Mouse (Mus musculus): Measurements from ENCODE around the gene Gas2.

The Gas2 gene

DNA sequence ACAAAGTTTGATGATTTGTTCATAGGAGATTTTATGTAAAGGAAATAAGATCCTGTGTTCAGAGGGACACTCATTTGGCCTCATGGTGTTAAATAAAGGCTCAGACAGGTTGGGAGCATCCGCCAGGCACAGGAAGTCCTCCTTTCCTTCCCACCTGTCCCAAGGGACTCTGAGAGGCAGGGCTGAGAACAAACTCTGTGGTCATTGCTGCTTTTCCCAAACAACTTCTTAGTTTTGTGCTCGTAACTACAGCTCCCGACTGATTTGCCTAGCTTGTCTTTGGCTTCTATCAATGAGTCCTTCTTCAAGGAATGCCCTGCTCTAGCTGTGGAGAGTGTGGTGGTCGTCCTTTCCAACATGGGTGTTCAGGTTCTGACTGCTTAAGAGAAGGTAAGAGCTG, 18.3 kb downstream of the Gas2 start:
- no peak for DNase-seq (ENCODE audit: low spot score)

DNA sequence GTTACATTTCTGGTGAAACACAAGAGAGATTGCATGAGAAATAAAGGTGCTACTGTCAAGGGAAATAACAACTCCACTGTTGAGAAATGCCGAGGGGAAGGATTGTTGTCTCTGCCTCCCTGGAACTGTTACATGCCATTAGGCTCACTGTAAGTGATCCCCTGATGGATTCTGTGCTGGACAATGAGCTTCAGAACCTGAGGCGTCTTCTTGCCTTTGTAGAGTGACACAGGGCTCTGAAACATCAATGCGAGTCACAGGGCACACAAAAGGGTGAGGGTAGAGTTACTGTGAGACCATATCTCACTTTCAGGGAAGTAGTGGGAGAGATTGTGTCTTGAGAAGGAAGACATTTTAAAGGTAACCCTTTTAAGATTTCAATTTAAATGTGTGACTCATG, 23.5 kb downstream of the Gas2 start:
- no peak for DNase-seq (ENCODE audit: low spot score)

DNA sequence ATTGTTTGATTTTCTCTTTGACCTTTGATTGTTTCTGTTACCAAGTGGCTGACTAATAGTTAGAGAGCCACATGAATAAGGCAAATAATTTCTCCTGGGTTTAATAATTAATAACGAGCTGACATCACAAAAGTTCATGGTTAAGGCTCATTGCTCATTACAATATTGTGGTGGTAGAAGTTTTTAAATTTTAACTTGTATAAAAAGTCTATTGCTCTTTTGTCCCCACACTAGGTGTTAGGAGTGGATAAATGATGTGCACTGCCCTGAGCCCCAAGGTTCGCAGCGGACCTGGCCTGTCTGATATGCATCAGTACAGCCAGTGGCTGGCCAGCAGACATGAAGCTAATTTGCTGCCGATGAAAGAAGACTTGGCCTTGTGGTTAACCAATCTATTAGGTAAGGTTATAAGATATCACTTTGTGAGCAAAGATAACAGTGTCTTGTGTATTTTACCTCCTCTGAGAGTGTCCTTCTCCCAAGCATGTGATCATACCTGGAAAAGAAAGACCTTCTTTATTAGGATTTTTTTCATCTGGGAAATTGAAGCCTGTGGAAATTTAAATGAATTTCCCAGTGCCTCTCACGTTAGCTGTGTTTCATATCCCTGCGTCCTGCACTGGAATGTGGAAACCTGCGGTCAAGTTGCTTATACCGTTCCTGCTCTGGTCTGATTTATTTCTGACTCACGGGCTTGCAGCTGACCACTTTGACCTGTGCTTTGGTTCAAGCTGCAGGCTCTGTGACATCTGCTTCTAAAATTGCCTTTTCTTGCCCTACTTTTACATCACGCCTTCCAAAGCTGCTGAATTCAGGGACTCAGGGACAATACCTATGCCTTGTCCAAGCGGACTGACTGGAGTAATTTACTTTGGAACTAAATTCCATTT, 26.1 kb downstream of the Gas2 start:
- DNase-seq (ENCODE audit: low spot score): no peak

DNA sequence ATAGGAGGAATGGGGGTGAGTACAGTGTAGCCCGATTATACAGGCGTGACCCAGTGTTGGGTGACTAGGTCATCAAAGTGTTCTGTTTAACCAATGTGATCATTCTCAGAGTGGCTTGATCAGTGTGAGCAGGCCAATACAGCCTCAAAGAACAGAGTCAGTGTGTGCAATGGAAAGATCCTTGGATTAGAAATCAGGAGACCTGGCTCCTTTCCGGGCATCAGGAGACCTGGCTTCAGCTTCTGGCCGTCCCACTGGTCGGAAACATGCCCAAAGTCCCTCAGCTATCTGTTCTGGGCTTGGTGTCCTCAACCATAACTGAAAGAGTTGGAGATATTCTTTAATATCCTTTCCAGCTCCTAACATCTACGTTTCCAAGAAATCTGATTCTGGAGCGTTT, 27.8 kb downstream of the Gas2 start:
- no peak for DNase-seq (ENCODE audit: low spot score)

DNA sequence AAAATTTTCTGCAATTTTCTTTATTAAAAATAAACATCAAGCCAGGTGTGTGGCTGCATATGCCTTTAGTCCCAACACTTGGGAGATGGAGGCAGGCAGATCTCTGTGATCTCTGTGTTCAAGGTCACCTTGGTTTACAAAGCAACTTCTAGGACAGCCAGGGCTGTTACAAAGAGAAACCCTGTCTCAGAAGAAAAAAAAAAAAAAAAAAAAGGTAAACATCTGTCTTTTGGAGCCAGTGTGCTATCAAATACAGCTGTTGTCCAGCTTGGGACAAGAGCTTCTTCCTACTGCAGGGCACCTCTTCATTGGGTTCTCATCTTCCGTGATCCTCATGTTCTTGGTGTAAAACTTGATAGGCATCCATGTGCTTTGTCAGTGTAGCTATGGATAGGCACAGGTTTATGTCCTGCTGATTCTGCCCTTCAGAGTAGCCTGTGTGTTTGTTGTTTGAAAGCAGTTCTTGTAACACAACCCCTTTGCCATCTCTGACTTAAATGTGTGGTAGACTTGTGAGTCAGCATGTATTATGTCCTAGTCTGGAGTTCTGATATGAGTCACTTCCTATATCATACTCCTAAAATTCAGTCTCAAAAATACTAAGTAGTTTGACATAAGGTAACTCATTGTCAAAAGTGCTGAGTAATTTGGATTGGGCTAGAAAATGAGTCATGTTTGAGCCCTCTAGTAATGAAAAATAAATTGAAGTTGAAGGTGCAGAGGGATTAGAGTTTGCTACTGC, 30.6 kb downstream of the Gas2 start:
- DNase-seq (ENCODE audit: low spot score): no peak

DNA sequence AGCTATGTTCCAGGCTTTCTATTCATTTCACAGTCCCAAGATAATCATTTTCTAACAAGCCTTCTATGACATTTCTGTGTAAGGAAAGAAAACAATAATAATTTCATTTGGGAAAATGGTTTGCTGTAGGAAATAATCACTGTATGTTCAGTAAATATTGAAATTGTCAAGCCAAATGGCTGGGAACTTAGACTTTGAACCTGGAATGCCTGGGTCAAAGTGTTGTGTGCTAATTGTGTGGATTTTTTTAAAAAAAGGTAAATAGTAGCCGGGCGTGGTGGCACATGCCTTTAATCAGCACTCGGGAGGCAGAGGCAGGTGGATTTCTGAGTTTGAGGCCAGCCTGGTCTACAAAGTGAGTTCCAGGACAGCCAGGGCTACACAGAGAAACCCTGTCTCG, 31.2 kb downstream of the Gas2 start:
- no peak for DNase-seq (ENCODE audit: low spot score)

DNA sequence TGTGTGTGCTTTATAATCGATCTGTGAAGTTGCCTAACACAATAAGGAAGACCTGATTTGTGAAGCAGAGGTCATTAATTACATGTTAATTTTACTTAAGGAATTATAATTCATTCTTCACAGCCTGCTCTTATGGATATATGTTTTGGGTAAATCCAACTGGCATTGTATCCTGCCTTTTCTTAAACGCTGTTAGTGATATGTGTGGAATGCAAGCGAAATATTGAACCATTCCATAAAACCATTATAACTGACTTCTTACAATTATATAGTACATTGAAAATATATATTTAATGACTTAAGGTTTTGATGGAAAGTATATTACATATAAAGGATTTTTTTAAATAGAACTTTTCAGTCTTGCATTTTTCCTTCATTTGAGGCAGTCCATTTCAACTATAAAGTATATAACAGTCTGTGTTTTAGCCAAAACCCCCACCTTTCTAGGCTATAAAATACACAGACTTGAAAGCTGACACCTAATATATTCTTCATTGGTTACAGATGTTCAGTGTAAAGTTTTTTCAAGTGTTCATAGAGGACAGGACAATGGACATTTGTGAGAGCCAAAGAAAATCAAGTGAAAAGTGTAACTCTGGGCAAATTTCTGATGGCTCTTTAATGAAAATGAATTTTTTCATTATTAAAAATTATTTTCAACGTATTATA, 32.5 kb downstream of the Gas2 start:
- no peak for DNase-seq (ENCODE audit: low spot score)

DNA sequence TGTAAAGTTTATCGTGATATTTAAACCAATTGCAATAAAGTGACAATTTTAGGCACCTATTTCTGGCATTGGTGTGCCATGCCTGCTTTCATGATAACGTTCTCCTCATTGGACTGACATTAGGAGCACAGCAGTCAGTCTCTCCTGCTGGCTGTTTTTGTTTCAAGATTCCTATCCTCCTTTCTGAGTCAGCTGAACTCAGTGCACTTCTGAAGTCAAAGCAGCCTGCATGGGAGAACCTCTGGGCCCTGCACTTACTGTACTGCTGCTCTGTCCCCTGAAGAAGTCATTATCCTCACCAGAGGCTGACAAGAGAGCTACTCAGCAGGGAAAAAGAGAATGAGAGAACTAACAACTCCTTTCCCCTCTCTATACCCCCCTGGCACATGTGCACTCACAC, 33.1 kb downstream of the Gas2 start:
- no peak for DNase-seq (ENCODE audit: low spot score)

DNA sequence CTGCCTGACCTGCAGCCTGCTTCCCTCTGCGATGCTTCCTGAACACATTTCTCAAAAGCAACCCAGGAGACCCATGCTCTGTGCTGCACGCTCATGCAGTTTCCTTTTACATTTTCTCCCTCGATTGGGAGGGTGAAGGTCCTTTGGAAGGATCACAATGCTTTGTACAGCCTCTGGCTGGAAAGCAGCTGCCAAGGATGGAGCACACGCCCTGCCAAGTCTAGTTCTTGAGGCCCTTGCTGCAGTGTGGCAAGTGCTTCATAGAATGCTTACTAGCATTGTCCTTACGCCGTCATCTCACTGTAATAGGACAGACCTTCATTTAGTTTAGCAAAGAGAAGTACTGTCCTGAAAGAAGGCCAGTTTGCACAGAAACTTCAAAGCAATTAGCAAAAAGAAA, 37.3 kb downstream of the Gas2 start:
- no peak for DNase-seq (ENCODE audit: low spot score)

DNA sequence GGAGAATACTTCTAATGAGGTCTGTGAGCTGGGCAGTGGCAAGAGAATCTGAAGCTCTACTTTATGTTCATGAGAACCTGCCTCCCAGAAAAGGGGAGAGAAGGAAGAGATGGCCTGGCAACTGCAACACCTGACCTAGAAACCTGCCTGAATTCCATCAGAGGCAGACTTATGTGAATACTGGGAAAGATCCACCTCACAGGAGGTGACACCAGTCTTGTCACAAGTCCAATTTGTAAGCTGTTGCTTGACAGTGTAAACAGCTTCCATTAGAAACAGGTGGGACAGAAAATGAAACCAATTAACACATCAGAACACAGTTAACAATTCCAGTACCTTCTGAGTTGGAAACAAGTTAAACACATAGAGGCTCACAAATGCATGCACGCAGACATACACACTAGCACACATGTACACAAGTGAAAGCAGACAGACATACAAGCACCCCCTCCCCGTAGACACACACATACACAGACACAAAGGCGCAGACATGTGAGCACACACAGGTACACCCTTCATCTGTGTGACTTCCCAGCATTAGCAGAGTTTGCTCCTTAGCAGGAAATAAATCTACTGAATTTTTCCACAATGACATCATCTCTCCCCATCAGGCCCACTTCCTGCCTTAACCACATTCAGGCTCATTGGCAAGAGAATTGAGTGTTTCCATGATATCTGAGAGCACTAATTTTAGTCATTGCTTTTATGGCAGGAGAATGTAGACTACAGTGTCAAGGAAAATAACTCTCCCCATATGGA, 51.7 kb downstream of the Gas2 start:
- no peak for DNase-seq (ENCODE audit: low spot score)

DNA sequence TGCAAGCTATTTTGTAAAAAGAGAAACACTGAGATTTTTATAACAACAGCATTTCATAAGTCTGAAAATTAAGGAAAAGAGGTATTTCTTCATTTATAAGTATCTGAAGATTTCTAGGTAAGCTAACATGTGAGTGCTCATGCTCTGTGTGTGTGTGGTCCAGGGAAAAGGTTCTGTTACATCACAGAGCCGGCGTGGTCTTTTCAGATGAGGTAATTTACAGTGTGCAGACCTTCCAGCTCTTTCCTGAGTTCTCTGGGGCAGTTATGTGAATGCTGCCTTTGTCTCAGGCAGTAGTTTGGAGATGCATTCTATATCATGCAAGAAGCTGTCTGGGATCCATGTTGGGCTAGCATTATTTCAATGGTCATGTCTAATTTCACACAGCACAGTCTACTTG, 52.3 kb downstream of the Gas2 start:
- no peak for DNase-seq (ENCODE audit: low spot score)

DNA sequence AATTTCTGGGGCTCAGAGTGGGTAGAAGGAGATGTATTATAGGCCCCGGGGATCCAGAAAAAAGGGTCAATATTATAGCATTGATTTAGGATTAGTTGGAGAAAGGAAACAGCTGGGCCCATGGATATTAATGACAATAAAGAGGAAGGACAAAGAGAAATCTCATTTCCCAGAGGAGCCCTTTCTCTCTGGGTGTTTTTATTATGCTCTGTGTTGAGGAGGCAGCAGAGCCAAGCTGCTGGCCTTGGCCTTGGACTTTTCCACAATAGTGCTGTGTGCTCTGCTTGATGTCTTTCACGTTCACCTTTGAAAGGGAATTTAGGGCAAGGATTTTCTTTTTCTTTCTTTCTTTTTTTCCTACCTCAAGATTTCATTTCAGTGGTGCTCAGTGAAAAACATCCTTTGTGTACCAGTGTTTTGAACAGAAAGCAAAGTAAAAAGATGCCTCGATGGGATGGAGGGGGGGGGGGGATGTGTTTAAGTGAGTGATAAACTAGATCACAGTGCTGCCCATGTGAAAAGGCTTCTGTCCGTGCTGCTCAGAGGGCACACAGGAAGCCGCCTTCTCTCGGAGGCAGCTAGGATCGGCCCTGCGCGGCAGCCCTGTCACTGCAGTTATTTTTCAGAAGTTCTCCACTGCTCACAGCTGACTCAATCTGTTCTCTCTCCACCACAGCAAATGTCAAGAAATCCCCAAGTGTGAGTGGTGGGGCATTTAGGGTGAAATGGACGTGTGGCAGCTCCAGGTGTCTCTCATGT, 67.1 kb downstream of the Gas2 start:
- no peak for DNase-seq (ENCODE audit: low spot score)

DNA sequence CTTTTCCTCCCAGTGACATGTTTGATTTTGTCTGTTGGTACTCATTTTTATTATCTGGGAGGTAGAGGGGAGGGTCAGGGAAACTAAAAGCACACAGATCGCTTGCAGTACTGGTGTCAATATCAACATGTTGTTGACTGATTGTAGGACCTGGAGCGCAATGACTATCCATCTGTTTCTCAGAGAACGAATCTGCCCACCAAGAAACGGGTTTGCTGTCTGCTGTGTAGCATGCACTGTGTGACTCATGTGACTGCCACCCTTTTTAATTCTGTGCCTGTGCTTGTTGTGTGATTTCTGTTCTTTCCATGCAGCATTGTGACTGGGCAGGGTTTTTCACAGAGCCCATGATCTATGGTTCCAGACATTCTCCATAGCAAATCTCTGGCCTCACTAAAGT, 69.4 kb downstream of the Gas2 start:
- no peak for DNase-seq (ENCODE audit: low spot score)

DNA sequence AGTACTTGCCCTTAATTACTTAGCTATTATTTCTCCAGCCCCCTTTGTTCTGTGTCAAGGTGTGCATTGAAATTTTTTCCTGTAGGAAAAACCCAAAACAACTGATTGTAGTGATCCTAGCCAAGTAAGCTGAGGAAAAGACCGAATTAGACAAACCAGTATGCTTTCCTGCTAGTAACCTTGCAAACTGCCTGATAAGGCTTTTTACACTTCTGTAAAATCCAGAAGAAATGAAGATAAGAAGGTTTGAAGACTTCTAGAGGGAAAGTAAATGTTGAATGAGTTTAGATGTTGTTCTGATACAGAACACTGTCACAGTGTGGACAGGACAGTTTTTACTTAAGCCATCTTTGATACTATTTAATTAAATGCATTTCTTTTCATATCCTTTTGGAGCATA, 75.5 kb downstream of the Gas2 start:
- DNase-seq (ENCODE audit: low spot score): no peak

DNA sequence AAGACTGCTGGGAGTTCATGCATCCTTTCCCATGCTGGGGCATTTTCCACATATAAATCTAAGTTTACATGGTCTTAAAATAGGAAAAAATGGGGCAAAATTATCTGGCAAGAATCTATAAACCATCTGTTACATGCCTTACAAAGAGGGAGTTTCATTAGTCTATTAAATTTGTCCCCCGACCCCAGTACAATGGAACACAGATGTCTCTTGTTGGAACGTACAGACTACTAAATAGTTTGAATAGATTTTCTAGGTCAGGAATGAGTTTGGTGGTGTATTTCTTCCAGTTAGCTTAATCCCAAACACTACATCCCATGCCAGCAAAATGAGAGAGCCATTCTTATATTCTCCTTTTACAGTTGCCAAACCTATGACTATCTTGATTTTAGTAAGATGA, 78.6 kb downstream of the Gas2 start:
- DNase-seq (ENCODE audit: low spot score): no peak

DNA sequence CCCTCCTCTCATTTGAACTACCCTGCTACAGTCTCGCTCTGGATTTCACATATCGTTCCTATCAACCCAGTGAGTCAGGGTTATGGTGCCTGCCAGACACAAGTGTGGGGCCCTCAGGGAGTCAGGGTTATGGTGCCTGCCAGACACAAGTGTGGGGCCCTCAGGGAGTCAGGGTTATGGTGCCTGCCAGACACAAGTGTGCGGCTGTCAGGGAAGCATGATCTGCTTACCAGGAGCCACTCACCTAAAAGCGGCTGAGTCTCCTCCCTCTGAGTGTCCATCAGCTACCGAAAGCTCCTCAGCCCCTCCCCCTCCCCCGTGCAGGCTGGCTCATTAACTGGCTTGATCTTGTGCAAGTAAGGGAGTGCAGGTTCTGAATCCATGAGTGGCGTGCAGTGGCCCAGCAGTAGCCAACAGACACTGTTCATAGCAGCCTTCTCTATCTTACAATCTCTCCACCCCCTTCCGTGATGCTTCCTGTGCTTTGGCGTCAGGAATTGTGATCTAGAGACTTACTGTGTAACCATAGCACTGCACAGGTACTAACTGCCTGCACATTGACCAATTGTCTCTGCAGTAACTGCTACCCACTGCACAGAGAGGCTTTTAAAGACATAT, 93.7 kb downstream of the Gas2 start:
- no peak for DNase-seq (ENCODE audit: low spot score)

DNA sequence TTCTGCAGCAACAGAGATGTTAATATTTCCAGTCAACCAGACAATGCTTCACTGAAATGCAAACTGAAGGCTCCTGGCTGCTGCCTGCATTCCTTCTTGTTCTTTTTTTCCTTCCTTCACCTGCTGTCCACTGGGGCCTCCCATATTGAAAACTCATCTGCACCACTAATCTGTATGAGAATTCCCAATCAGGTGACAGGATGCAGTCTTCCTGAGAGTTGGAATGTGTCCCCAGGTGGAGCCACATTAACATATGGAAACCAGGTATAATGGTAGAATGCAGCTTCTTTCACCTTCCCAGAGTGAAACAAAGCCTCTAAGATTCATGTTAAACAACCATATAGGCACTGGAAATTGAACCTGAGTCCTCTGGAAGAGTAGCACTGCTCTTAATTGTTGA, 96.0 kb downstream of the Gas2 start:
- no peak for DNase-seq (ENCODE audit: low spot score)

DNA sequence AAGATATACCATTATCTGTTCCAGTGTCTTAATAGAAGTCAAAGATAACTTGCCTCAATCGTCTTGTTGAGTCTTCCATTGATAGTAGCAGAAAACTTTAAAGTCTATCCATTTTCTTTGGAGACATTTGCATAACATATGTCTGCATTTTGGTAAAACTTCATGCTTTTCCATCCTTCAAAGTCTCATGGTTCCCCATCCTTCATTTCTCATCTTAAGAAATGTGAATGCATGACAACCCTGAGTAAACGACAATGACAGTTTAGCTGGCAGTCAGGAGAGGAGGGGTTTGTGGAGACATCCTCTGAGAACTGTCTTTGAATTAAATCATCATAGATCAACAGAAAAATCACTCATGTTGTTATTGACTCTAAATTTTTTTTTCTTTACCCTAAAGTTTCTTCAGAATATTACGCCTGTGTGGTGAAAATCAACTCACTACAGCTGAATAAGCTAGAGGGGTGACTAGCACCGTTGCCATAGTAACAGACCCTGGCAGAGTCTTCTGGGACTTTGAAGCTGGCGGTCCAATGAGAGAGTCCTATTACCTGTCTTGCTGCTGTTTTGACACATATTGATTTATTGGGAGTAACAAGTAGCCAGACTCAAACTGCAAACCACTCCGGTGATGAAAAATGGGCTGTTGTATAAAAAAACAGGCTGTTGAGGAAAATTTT, 99.0 kb downstream of the Gas2 start:
- DNase-seq (ENCODE audit: low spot score): no peak

DNA sequence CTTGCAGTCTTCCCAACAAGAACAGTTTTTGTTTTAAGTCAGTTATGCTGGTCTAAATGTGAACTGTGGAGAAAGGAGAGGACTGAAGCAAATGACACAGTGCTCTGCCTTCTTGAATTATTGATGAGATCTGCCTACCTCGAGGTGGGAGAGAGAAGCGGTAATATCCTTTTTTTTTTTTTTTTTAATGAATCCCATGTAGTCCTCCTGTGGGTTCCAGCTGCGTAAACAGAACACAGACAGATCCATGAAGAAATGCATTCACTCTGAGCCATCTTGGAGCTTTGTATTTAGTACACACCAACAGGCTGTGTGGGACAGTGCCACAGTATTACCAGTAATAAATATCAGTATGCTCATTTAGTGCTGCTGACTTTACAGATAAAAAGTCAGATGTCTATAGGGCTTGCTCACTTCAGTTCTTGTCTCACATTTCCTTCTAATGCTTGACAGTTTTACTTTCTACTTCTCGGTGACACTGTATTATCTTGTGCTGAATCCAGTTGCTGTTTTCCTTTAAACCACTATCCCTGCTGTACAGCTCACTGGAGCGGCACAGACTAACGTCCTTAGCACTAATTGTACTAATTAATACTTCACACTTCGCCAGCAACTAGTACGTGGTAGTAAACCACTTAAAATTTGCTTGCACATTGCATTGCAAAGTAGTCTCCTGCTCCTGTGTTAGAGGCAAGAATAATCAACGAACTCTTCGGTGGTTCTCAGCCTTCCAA, 100.6 kb downstream of the Gas2 start:
- DNase-seq (ENCODE audit: low spot score): no peak

DNA sequence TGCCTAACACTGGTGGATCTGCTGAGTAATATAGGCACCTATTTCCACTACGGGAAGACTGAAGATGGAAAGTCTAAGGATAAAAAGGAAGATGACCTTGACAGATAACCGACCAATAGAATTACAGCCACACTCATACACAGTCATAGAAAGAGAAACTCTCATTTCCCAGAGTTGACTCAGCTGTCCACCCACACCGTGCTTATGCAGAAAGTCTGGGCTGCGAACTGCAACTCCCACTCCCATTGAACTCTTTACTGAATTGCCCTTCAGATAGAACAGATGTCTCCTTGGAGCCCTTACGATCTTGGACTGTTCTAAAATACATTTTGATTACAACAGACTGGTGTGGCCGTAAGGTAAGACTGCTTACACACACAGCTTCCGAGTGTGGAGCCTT, 102.9 kb downstream of the Gas2 start:
- no peak for DNase-seq (ENCODE audit: low spot score)

Measured in urinary bladder, postnatal 10 days (tissue).